Mouse (Mus musculus) liver, embryonic 16.5 days (tissue): ENCODE data around the gene Il4i1. TPM values are rescaled to one million over a fixed set of nuclear protein-coding genes. Genes with fewer than 3 reads are reported as not detected.
"Not testable (repeated sequence)": the region's sequence is repeated elsewhere in the genome, so short reads cannot be mapped to it uniquely, and the experiment has no call there.

Experiments used
- ATAC-seq: fragments of 200-750 bp; cut with Nextera tagmentation; 2 replicates; pipeline ENCODE4 v1.8.0; 2017; ENCODE audit warnings: low read depth, mild to moderate bottlenecking, moderate number of reproducible peaks, moderate library complexity
- H3K27ac ChIP-seq: fragments of 300-500 bp; sonication (generic); 2 replicates; pipeline ENCODE4 v1.5.1; 2014; ENCODE audit warnings: mild to moderate bottlenecking, low read length
- H3K27me3 ChIP-seq: fragments of 300-500 bp; sonication (generic); 2 replicates; pipeline ENCODE4 v1.6.1; 2014; ENCODE audit warnings: low read depth, low read length, mixed read lengths; ENCODE audit not compliant: control insufficient read depth, insufficient read depth
- H3K36me3 ChIP-seq: fragments of 300-500 bp; sonication (generic); 2 replicates; pipeline ENCODE4 v1.6.1; 2014; ENCODE audit warnings: mild to moderate bottlenecking; ENCODE audit not compliant: control insufficient read depth, insufficient read depth
- H3K4me1 ChIP-seq: fragments of 300-500 bp; sonication (generic); 2 replicates; pipeline ENCODE4 v1.6.1; 2014; ENCODE audit warnings: low read depth, low read length, mixed read lengths; ENCODE audit not compliant: control insufficient read depth
- H3K4me2 ChIP-seq: fragments of 300-500 bp; sonication (generic); 2 replicates; pipeline ENCODE4 v1.6.1; 2014; ENCODE audit warnings: low read depth, low read length, mixed read lengths
- H3K4me3 ChIP-seq: fragments of 300-500 bp; sonication (generic); 2 replicates; pipeline ENCODE4 v1.5.1; 2014; ENCODE audit warnings: low read depth, mild to moderate bottlenecking, low read length
- H3K9ac ChIP-seq: fragments of 300-500 bp; sonication (generic); 2 replicates; pipeline ENCODE4 v1.6.1; 2014; ENCODE audit warnings: low read depth, low read length
- H3K9me3 ChIP-seq: fragments of 300-500 bp; sonication (generic); replicated peaks from 2 replicates; pipeline ENCODE4 v1.6.1; 2016; ENCODE audit warnings: low read length; ENCODE audit not compliant: control insufficient read depth
- WGBS: fragments of 180-500 bp; shearing (Covaris S2); extraction: QIAGEN DNeasy Blood & Tissue Kit; methylation state at CpG from one replicate; pipeline ENCODE4 v1.1.7; 2014; ENCODE audit not compliant: insufficient replicate concordance; 5-methylcytosine and 5-hydroxymethylcytosine counted together
- polyA plus RNA-seq: library from polyadenylated mRNA; unstranded; fragments of >200 nt; fragmentation: Nextera tagmentation; extraction: Ambion mirVana; gene quantifications from 2 replicates; pipeline ENCODE4 v1.2.1, GENCODE M21; 2015

Gene Il4i1
- polyA plus RNA-seq, 1 experiment from 2014 or later, result 0.34 TPM

DNA sequence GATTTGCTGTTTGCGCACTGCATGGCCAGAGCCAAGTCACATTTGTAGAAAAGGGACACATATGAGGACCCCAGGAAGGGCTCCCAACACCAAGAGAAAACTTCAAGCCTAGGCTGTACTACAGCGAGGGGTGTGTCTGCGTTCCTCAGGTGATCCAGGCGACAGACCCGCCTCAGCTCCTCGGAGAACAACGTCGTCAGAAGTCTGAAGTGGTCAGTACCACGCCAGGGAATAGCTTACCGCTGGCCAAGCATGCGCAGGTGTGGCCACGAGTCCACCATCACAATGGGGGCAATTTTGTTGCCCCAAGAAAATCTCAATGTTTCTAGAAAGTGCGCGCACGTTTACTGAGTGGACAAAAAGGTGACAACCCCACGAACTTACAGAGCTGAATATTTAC lies 52.3 kb downstream of the Il4i1 start:
- Histone ChIP-seq H3K9me3 (no peaks in the 10 kb centered on the region), H3K4me1 (peaks cover 48% of the 10 kb centered on the region), H3K36me3 (peaks cover 11% of the 10 kb centered on the region), H3K4me3 (peak overlapping the region; percentile 79), H3K4me2 (peak overlapping the region; percentile 98), H3K27me3 (no peaks in the 10 kb centered on the region), H3K9ac (peak overlapping the region; percentile 83), H3K27ac (peak overlapping the region; percentile 94)
- ATAC-seq, result no peak
- 11% methylated on average over 16 of the region's 16 CpGs for WGBS

DNA sequence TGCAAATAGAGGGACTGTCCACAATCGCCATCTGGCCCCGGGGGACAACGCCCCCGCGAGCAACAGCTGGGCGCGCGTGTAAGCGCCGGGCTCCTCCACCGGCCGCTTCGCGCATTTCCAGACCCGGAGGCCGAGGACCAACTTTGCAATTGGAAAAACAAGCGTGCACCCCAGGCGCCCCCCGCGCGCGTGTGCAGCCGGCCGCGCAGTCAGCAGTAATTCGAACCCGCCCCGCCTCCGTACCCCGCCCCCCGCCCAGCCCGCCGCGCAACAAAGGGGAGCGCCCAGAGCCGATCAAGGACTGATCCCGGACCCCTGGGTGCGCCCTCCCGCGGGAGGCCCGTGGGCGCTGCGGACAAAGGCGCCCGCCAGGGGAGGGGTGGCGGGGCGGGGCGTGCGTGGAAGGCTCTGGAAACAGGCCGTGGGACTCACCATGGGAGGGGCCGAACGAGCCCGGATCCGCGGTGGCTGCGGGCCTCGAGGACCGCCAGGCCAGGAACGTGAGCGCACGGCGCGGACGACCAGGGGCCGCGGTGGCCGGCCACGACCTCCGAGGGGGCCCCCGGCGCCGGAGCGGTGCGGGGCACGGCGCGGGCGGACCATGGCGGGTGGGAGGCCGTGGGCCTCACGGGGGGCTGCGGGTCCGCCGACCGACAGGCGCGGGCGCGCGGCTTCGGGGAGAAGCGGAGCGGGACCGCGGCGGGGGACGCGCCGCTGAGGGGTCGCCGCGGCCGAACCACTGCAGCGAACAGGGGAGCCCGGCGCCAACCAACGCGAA lies 52.9 kb downstream of the Il4i1 start:
- Histone ChIP-seq H3K36me3 (peaks cover 5% of the 10 kb centered on the region), H3K4me1 (peaks cover 51% of the 10 kb centered on the region), H3K9me3 (no peaks in the 10 kb centered on the region), H3K4me3 (peak overlapping the region; percentile 79), H3K9ac (peak overlapping the region; percentile 83), H3K27me3 (no peaks in the 10 kb centered on the region), H3K27ac (peak overlapping the region; percentile 94), H3K4me2 (peak overlapping the region; percentile 98)
- WGBS, result under 1% methylated on average over 104 of the region's 108 CpGs
- peak; percentile 43 for ATAC-seq

DNA sequence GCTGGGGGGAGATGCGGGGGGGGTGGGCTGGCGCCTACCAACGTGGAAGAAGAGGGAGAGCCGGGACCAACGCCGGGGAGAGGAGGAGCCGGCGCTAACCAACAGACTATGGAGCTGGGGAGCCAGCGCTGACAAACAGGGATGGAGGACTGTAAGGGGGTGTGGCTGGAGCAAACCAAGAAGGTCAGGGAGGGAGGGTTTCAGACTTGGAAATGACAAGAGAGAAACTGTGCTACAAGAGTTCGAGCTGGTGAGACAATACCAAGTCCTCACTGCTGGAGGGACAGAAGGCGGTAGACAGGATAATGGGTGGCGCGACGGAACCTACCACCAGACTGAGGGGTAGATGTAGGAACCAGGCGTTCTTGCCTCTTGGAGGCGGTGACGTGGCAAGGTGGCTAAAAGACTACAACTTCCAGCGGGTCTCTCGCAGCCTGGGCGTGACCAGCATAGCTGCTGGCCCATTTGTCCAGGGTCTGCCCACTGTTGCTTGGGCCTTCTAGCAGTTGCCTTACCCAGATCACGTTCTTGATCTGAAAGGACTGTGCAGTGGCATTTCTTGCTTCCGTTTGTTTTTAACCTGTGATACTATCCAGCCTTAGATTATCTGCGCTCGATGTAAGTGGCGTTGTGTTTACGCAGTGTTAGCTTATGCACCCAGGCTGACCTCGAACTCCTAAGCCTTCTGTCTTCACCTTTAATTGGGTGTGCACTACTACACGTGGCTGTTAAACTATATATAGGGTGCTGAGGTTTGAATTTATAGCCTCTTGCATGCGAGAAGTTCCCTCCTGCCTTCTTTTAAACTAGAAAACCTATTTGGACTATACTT lies 53.7 kb downstream of the Il4i1 start, which contains the start of gene Ptov1:
Gene Ptov1, minus strand, starts transcription at position 92 of the 832 bp plus-strand sequence.
- peak within 1 kb of the TSS; percentile 83 for H3K9ac ChIP-seq
- peak within 1 kb of the TSS; percentile 94 for H3K27ac ChIP-seq
- no peaks in the 10 kb centered on the region for H3K9me3 ChIP-seq
- peak; percentile 88 for ATAC-seq
- H3K36me3 ChIP-seq, result no peaks in the 10 kb centered on the region
- H3K4me1 ChIP-seq, result peaks cover 49% of the 10 kb centered on the region
- peak within 1 kb of the TSS; percentile 98 for H3K4me2 ChIP-seq
- 5% methylated on average over 29 of the region's 29 CpGs for WGBS
- H3K4me3 ChIP-seq, result peak within 1 kb of the TSS; percentile 79
- H3K27me3 ChIP-seq, result no peaks in the 10 kb centered on the region

DNA sequence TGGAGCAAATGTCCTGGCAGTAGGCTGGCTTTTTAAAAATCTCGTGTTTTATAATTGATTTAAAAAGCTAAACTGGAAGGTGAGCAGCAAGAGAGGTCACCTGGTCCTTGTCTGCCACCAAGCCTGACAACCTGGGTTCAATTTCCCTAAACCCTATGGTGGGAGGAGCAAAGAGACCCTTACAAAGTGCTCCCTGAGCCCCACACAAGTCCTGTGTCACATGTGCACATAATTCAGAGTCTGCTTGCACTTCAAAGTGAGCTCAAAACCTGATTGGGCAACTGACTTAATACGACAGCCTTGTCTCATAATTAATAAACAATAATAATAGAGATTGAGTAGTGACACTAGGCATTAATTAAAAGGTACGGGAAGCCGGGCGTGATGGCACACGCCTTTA lies 54.4 kb downstream of the Il4i1 start:
- H3K4me2 ChIP-seq, result peak overlapping the region; percentile 98; the same call in 1 of the 2 replicates
- H3K4me3 ChIP-seq, result no peak overlapping the region
- peak overlapping the region; percentile 94 for H3K27ac ChIP-seq
- H3K4me1 ChIP-seq, result peaks cover 42% of the 10 kb centered on the region
- no peak for ATAC-seq
- WGBS, result 67% methylated on average over 6 of the region's 6 CpGs
- H3K9ac ChIP-seq, result no peak overlapping the region
- H3K9me3 ChIP-seq, result no peaks in the 10 kb centered on the region
- no peaks in the 10 kb centered on the region for H3K36me3 ChIP-seq
- no peaks in the 10 kb centered on the region for H3K27me3 ChIP-seq

DNA sequence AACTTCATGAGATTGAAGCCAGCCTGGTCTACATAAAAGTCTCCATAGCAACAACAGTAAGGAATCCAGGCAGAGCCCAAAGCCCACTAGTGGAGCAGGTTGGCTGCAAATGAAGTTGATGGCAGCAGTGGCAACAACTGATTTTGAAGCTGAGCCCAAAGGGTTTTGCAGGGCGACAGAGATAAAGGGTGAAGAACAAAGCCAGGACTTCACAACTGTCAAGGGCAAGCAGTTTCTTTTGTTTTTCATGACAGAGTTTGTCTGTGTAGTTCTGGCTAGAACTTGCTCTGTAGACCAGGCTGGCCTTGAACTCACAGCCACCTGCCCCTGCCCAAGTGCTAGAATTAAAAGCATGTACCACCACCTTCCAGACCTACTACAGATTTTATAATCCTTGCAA lies 55.0 kb downstream of the Il4i1 start:
- H3K36me3 ChIP-seq, result no peaks in the 10 kb centered on the region
- H3K4me2 ChIP-seq, result no peak overlapping the region
- no peaks in the 10 kb centered on the region for H3K9me3 ChIP-seq
- no peak overlapping the region for H3K9ac ChIP-seq
- H3K27me3 ChIP-seq, result no peaks in the 10 kb centered on the region
- H3K27ac ChIP-seq, result no peak overlapping the region
- WGBS, result 61% methylated on average over 1 of the region's 1 CpGs
- peaks cover 36% of the 10 kb centered on the region for H3K4me1 ChIP-seq
- no peak for ATAC-seq
- H3K4me3 ChIP-seq, result no peak overlapping the region

DNA sequence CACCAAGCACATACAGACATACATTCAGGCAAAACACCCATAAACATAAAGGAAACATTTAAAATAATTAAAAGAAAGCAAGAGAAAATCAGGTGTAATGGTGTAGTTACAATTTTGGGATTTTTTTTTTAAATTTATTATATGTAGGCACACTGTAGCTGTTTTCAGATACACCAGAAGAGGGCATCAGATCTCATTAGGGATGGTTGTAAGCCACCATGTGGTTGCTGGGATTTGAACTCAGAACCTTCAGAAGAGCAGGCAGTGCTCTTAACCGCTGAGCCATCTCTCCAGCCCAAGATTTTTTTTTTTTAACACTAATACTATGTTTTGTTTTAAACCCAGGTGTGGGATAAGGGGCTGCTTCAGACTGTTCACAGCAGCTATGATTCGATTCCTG lies 55.6 kb downstream of the Il4i1 start:
- H3K4me2 ChIP-seq, ATAC-seq, H3K27me3 ChIP-seq, H3K9me3 ChIP-seq, H3K9ac ChIP-seq, H3K36me3 ChIP-seq, H3K4me3 ChIP-seq, H3K27ac ChIP-seq: not testable (repeated sequence)
- WGBS, result 80% methylated on average over 2 of the region's 2 CpGs
- peaks cover 31% of the 10 kb centered on the region for H3K4me1 ChIP-seq

DNA sequence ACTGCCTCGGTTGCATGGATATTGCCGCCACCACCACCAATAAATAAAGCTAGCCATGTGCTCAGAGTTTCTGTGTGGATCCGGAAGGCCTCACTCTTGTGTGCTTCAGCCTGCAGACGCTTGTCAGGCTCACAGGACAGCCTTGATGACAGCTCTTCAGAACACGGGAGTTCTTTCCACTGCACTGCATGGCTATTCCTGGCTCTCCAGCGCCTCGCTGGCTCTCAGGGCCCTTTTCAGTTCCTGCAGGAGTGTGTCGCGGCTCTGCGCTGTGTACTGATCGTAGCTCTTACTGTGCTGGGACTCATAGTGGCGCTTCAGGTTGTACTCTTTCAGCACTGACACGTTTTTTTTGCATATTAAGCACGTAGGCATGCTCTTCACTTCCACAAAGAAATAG lies 61.6 kb downstream of the Il4i1 start:
- Histone ChIP-seq H3K4me2 (no peak overlapping the region), H3K27ac (no peak overlapping the region), H3K4me1 (peaks cover 4% of the 10 kb centered on the region; the same call in 1 of the 2 replicates), H3K36me3 (peaks cover 23% of the 10 kb centered on the region), H3K9me3 (no peaks in the 10 kb centered on the region), H3K27me3 (no peaks in the 10 kb centered on the region), H3K4me3 (no peak overlapping the region), H3K9ac (no peak overlapping the region)
- ATAC-seq, result no peak
- 78% methylated on average over 14 of the region's 14 CpGs for WGBS

DNA sequence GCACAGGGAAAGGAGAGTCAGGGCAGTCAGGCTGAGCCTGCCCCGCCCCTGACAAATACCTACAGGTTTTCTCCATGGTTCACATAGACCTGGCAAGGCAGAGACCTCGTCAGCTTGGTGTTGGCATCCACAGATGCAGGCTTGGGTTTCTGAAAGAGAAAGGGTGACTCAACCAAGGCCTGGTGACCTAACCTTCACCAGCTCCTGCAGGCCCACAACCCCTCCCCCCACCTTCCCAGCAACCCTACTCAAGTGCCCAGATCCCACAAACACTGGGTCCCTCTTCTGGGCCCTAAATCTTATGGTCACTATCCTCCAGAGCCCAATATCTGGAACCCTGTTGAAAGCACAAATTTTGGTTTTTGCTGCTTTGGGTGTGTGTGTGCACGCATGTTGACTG lies 66.8 kb downstream of the Il4i1 start:
- WGBS, result 81% methylated on average over 3 of the region's 3 CpGs
- peaks cover 5% of the 10 kb centered on the region for H3K4me1 ChIP-seq
- H3K27ac ChIP-seq, result no peak overlapping the region
- peaks cover 34% of the 10 kb centered on the region for H3K36me3 ChIP-seq
- no peaks in the 10 kb centered on the region for H3K9me3 ChIP-seq
- ATAC-seq, result no peak
- no peak overlapping the region for H3K4me2 ChIP-seq
- no peak overlapping the region for H3K4me3 ChIP-seq
- H3K9ac ChIP-seq, result no peak overlapping the region
- no peaks in the 10 kb centered on the region for H3K27me3 ChIP-seq

DNA sequence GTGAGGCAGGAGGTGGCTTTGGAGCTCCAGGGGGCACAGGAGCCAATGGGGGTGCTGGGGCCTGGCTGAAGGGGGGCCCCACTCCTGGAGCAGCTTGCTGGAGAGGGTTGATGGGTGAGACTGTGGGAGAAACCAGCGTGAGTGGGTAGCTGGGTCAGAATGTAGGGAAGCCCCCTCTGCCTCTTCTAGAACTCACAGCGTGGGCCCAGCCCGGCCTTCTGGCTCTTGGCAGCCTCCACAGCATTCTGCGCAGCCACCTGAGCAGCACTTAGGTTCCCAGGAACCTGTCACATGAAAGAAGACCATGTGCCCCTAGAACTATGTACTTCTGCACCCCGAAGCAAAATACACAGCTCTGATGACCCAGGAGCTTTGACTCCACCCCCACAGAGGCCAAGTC lies 68.5 kb downstream of the Il4i1 start:
- peaks cover 30% of the 10 kb centered on the region for H3K36me3 ChIP-seq
- no peak for ATAC-seq

More for the DNA sequence above, 68.5 kb downstream of the Il4i1 start:
- no peak overlapping the region for H3K27ac ChIP-seq
- 95% methylated on average over 5 of the region's 5 CpGs for WGBS
- H3K4me2 ChIP-seq, result no peak overlapping the region
- H3K4me1 ChIP-seq, result peaks cover 17% of the 10 kb centered on the region
- H3K4me3 ChIP-seq, result no peak overlapping the region
- no peaks in the 10 kb centered on the region for H3K9me3 ChIP-seq
- H3K27me3 ChIP-seq, result no peaks in the 10 kb centered on the region
- H3K9ac ChIP-seq, result no peak overlapping the region
